Mouse (Mus musculus) kidney, postnatal 0 days (tissue): Measurements from ENCODE around the gene Prr19. TPM values are rescaled to one million over a fixed set of nuclear protein-coding genes. Genes with fewer than 3 reads are reported as not detected.

Experiments used
- ATAC-seq: fragments of 200-750 bp; cut with Nextera tagmentation; replicated peaks from 2 replicates; pipeline ENCODE4 v1.8.0; 2017; ENCODE audit warnings: low read depth, moderate number of reproducible peaks, moderate TSS enrichment, moderate library complexity; ENCODE audit not compliant: low FRiP score
- DNase-seq: peaks from one replicate; pipeline ENCODE4 v3.0.0-alpha.2; 2016; ENCODE audit warnings: low spot score
- H3K27ac ChIP-seq: fragments of 300-500 bp; sonication (generic); 2 replicates; pipeline ENCODE4 v1.5.1; 2014; ENCODE audit warnings: mild to moderate bottlenecking
- H3K27me3 ChIP-seq: fragments of 300-500 bp; sonication (generic); 2 replicates; pipeline ENCODE4 v1.6.1; 2014; ENCODE audit warnings: low read length, mixed read lengths; ENCODE audit not compliant: insufficient read depth
- H3K36me3 ChIP-seq: fragments of 300-500 bp; sonication (generic); 2 replicates; pipeline ENCODE4 v1.6.1; 2014; ENCODE audit warnings: low read length, mixed read lengths; ENCODE audit not compliant: insufficient read depth
- H3K4me1 ChIP-seq: fragments of 300-500 bp; sonication (generic); replicated peaks from 2 replicates; pipeline ENCODE4 v1.6.1; 2014; ENCODE audit warnings: antibody characterized with exemption, low read length, mixed read lengths; ENCODE audit not compliant: insufficient read depth
- H3K4me2 ChIP-seq: fragments of 300-500 bp; sonication (generic); 2 replicates; pipeline ENCODE4 v1.6.1; 2014; ENCODE audit warnings: mild to moderate bottlenecking, low read length, moderate library complexity, mixed read lengths
- H3K4me3 ChIP-seq: fragments of 300-500 bp; sonication (generic); replicated peaks from 2 replicates; pipeline ENCODE4 v1.5.1; 2014; ENCODE audit warnings: low read depth, low read length
- H3K9ac ChIP-seq: fragments of 300-500 bp; sonication (generic); 2 replicates; pipeline ENCODE4 v1.6.1; 2014; ENCODE audit warnings: low read depth, low read length
- H3K9me3 ChIP-seq: fragments of 300-500 bp; sonication (generic); replicated peaks from 2 replicates; pipeline ENCODE4 v1.6.1; 2016; ENCODE audit warnings: low read length, inconsistent platforms, mixed read lengths
- CTCF ChIP-seq: IDR thresholded peaks from 2 replicates; pipeline ENCODE4 v1.5.1; 2016; ENCODE audit warnings: antibody characterized with exemption, low read depth, mild to moderate bottlenecking, moderate library complexity
- WGBS: fragments of 180-500 bp; shearing (Covaris S2); extraction: QIAGEN DNeasy Blood & Tissue Kit; methylation state at CpG from one replicate; pipeline ENCODE4 v1.1.7; 2014; 5-methylcytosine and 5-hydroxymethylcytosine counted together
- polyA plus RNA-seq: library from polyadenylated mRNA; unstranded; fragments of >200 nt; fragmentation: Nextera tagmentation; extraction: Ambion mirVana; gene quantifications from 2 replicates; pipeline ENCODE4 v1.2.1, GENCODE M21; 2015

Prr19 gene
- polyA plus RNA-seq, 1 experiment from 2014 or later, result 0.21 TPM

DNA sequence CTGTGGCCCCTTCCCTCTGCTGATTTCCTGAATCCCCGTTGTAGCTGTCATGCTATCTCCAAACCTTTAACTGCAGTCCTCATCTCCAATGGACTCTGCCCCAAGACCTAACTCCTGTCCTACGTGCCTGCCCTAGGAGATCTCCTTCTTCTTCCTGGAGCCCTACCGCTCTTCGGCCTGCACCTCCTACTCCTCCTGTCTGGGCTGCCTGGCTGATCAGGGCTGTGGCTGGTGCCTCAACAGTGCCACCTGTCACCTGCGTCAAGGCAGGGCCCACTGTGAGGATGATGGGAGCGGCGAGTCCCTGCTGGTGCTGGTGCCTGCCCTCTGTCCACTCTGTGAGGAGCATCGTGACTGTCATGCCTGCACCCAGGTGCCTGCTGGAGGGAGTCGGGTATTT is 38.1 kb downstream of the Prr19 start:
- Histone ChIP-seq H3K36me3 (peaks cover 50% of the 10 kb centered on the region), H3K27ac (no peak overlapping the region), H3K4me1 (no peaks in the 10 kb centered on the region), H3K27me3 (no peaks in the 10 kb centered on the region), H3K9me3 (no peaks in the 10 kb centered on the region), H3K4me2 (no peak overlapping the region), H3K9ac (no peak overlapping the region), H3K4me3 (no peak overlapping the region)
- no peak for TF ChIP-seq CTCF
- DNase-seq, result no peak
- 87% methylated on average over 9 of the region's 9 CpGs for WGBS
- ATAC-seq, result no peak

DNA sequence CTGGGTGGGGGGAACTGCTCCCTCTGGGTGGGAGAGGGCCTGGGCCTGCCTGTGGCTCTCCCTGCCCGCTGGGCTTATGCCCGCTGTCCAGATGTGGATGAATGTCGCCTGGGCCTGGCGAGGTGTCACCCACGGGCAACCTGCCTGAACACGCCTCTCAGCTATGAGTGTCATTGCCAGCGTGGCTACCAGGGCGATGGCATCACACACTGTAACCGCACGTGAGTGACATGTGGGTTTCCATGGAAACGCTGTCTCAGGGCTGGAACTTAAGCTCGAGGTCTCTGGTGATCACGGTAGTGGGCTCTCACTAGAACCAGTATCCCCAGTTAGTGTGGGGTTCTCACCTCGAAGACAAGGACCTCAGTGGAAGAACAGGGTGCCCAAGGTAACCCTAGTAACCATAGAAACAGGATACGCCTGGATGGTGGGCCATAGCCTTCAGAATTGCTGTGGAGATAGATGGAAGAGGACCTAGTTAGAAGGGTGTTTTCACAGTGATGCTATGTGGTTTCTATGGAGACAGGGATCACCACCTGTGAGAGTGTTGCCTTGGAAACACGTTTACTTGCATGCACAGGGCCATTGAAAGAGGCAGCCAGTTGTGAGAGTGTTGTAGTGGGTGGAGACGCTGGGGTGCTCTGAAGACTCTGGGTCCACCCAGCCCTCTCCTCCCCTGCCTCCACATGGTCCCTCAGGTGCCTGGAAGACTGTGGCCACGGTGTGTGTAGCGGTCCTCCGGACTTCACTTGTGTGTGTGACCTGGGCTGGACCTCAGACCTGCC is 40.0 kb downstream of the Prr19 start:
- 84% methylated on average over 20 of the region's 20 CpGs for WGBS
- H3K9me3 ChIP-seq, result no peaks in the 10 kb centered on the region
- peaks cover 36% of the 10 kb centered on the region; the same call in 1 of the 2 replicates for H3K36me3 ChIP-seq
- no peaks in the 10 kb centered on the region for H3K27me3 ChIP-seq
- H3K4me1 ChIP-seq, result no peaks in the 10 kb centered on the region
- no peak overlapping the region for H3K9ac ChIP-seq
- DNase-seq (no peak), ATAC-seq (no peak)
- no peak for TF ChIP-seq CTCF
- H3K4me2 ChIP-seq, result no peak overlapping the region
- no peak overlapping the region for H3K4me3 ChIP-seq
- H3K27ac ChIP-seq, result no peak overlapping the region

DNA sequence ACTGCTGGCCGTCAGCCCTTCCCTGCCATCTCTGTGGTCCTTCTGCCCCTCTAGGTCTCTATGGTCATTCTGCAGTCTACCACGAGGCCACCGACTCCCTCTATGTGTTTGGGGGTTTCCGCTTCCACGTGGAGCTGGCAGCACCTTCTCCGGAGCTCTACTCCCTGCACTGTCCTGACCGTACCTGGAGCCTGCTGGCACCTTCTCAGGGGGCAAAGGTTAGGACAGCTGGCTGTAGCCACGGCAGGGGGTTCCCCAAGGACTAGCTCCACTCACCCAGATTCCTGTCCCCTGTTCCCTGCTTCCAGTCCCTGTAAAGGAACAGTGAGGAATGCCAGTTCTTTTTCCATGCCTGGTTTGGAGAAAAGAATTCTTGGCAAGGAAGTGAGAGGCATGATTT is 47.6 kb downstream of the Prr19 start:
- no peaks in the 10 kb centered on the region for H3K27me3 ChIP-seq
- no peak overlapping the region for H3K27ac ChIP-seq
- 78% methylated on average over 8 of the region's 8 CpGs for WGBS
- TF ChIP-seq CTCF, result no peak
- H3K4me2 ChIP-seq, result no peak overlapping the region
- no peaks in the 10 kb centered on the region for H3K4me1 ChIP-seq
- peaks cover 51% of the 10 kb centered on the region for H3K36me3 ChIP-seq
- no peak for DNase-seq
- ATAC-seq, result no peak
- H3K4me3 ChIP-seq, result no peak overlapping the region
- H3K9me3 ChIP-seq, result no peaks in the 10 kb centered on the region
- no peak overlapping the region for H3K9ac ChIP-seq

Other genes with a start within 250 kb of the Prr19 start
- 3.4 and 3.5 TPM in 2 replicates for gene Grik5, start 229.1 kb upstream of the Prr19 start, polyA plus RNA-seq
- 23.5 and 24.9 TPM in 2 replicates for gene Zfp574, start 228.8 kb upstream of the Prr19 start, polyA plus RNA-seq
- 0.45 and 0.59 TPM in 2 replicates for gene Pou2f2, start 121.7 kb upstream of the Prr19 start, polyA plus RNA-seq
- gene Dedd2, start 80.8 kb upstream of the Prr19 start, polyA plus RNA-seq, result 13.9 and 15.6 TPM in 2 replicates
- 1.9 and 2.1 TPM in 2 replicates for gene Zfp526, start 80.0 kb upstream of the Prr19 start, polyA plus RNA-seq
- gene Gsk3a, start 63.6 kb upstream of the Prr19 start, polyA plus RNA-seq, result 7.8 and 9.8 TPM in 2 replicates
- gene Erf, start 50.6 kb upstream of the Prr19 start, polyA plus RNA-seq, result 12.7 and 18.6 TPM in 2 replicates
- gene Cic, start 33.7 kb upstream of the Prr19 start, polyA plus RNA-seq, result 22.0 and 23.3 TPM in 2 replicates
- 144 and 152 TPM in 2 replicates for gene Pafah1b3, start 3.4 kb upstream of the Prr19 start, polyA plus RNA-seq
- 0.23 and 0.50 TPM in 2 replicates for gene Tmem145, start 4.7 kb downstream of the Prr19 start, polyA plus RNA-seq
- 8.1 and 9.6 TPM in 2 replicates for gene Megf8, start 15.8 kb downstream of the Prr19 start, polyA plus RNA-seq
- not detected in 2 replicates for gene Cnfn, start 68.3 kb downstream of the Prr19 start, polyA plus RNA-seq
- gene Lipe, start 97.3 kb downstream of the Prr19 start, polyA plus RNA-seq, result 6.4 and 6.5 TPM in 2 replicates
- gene Cxcl17, start 111.5 kb downstream of the Prr19 start, polyA plus RNA-seq, result 0.43 and 0.47 TPM in 2 replicates
- 4.7 and 6.3 TPM in 2 replicates for gene Ceacam1, start 176.2 kb downstream of the Prr19 start, polyA plus RNA-seq
- 0.07 TPM in 1 of 2 replicates, not detected in the other for gene Ceacam2, start 238.4 kb downstream of the Prr19 start, polyA plus RNA-seq